Mouse (Mus musculus): ENCODE results near the gene Hsp90aa1. TPM values are rescaled to one million over a fixed set of nuclear protein-coding genes. Genes with fewer than 3 reads are reported as not detected.
A peak's percentile ranks its signal among the peaks of the same experiment; 100 is the strongest.
"Not testable (repeated sequence)": the region's sequence is repeated elsewhere in the genome, so short reads cannot be mapped to it uniquely, and the experiment has no call there.

Hsp90aa1 gene
- polyA plus RNA-seq, 1 experiment = 544 TPM

DNA sequence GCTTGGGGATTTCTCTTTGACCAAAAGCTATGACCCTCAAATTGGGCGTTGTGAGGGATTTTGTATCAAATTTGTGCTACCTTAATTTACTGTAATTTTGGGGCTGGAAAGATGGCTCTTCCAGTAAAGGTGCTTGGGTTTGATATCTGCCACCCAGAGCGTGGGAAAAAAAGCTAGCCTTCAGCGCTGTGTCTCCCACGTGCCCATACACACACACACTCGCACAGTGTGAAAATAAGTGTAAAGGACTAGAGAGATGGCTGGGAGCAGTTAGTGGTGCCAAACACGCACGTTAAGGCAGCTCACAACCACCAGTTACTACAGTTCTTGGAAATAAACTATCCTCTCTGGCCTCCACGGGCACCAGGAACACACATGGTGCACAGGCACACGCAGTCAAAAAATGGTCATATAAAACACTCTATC lies 5.5 kb downstream of the Hsp90aa1 start:
- peak overlapping the region; percentile 79 for H3K27ac ChIP-seq (ENCODE audit: insufficient read depth, low read length)
- WGBS = 37% methylated on average over 9 of the region's 9 CpGs
- no peak for TF ChIP-seq CTCF (IDR thresholded peaks at IDR 0.05; ENCODE audit: borderline replicate concordance, insufficient read depth, low read depth, low read length)
- TF ChIP-seq POLR2A (IDR thresholded peaks at IDR 0.05; ENCODE audit: borderline replicate concordance, insufficient read depth, low read length) = no peak
- H3K4me3 ChIP-seq (replicated peaks; ENCODE audit: insufficient read depth, low read depth, low read length) = peak overlapping the region; percentile 87
- H3K4me1 ChIP-seq (ENCODE audit: control insufficient read depth, insufficient read depth, low read length) = peaks cover 3% of the 10 kb centered on the region; the same call in 1 of the 2 replicates
- no peak for DNase-seq
- H3K27me3 ChIP-seq (ENCODE audit: control insufficient read depth, insufficient read depth, low read length) = no peaks in the 10 kb centered on the region

DNA sequence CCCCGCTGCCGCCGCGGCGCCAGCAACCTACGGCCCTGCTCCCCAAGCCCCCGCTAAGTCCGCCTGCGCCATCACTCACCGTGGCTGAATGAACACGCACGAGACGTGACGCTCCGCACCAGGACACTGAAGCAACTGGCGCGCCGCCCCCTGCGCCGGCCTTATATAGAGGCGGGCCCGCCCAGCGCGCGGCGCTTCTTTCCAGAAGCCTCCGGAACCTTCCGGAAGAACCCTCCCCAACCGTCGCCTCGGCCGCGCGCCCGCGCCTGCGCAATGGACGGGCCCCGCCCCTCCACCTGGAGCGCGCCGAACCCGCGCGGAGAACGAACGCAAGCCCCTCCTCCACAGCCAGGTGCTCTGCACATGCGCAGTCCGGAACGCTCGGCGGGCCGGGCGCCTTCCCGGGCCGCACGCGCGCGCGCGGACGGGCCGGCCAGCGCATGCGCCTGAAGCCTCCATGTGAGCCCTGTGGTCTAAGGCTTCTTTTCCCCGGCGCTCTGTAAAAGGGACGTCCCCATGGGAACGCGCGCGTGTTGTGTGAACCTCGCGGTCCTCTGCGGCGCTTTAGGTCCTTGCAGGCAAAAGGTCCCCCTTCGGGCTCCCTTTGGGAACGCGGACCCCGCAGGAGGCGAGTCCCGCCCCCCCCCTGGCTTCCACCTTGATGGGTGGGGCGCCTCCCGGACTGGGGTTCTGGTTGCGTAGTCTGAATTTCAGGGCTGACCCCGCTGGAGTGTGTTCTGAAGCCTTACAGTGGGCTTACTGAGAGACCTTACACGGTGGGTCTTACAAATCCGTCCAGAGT lies 6.2 kb downstream of the Hsp90aa1 start:
- under 1% methylated on average over 89 of the region's 89 CpGs for WGBS
- no peaks in the 10 kb centered on the region for H3K27me3 ChIP-seq (ENCODE audit: control insufficient read depth, insufficient read depth, low read length)
- peak overlapping the region; percentile 87 for H3K4me3 ChIP-seq (replicated peaks; ENCODE audit: insufficient read depth, low read depth, low read length)
- H3K4me1 ChIP-seq (ENCODE audit: control insufficient read depth, insufficient read depth, low read length) = peaks cover 3% of the 10 kb centered on the region; the same call in 1 of the 2 replicates
- TF ChIP-seq POLR2A (IDR thresholded peaks at IDR 0.05; ENCODE audit: borderline replicate concordance, insufficient read depth, low read length) (peak; percentile 93), CTCF (IDR thresholded peaks at IDR 0.05; ENCODE audit: borderline replicate concordance, insufficient read depth, low read depth, low read length) (no peak)
- peak overlapping the region; percentile 94 for H3K27ac ChIP-seq (ENCODE audit: insufficient read depth, low read length)
- DNase-seq = peak; percentile 98 to 99

GRCm38 (mm10) chr12:110695676-110696171 lies 6.8 kb downstream of the Hsp90aa1 start:
- Histone ChIP-seq H3K4me1 (ENCODE audit: control insufficient read depth, insufficient read depth, low read length) (peaks cover 3% of the 10 kb centered on the region; the same call in 1 of the 2 replicates), H3K27ac (ENCODE audit: insufficient read depth, low read length) (peak overlapping the region; percentile 94), H3K4me3 (replicated peaks; ENCODE audit: insufficient read depth, low read depth, low read length) (peak overlapping the region; percentile 77), H3K27me3 (ENCODE audit: control insufficient read depth, insufficient read depth, low read length) (no peaks in the 10 kb centered on the region)
- DNase-seq = peak; percentile 79 to 81
- TF ChIP-seq CTCF (IDR thresholded peaks at IDR 0.05; ENCODE audit: borderline replicate concordance, insufficient read depth, low read depth, low read length) = no peak
- no peak for TF ChIP-seq POLR2A (IDR thresholded peaks at IDR 0.05; ENCODE audit: borderline replicate concordance, insufficient read depth, low read length)
- under 1% methylated on average over 55 of the region's 55 CpGs for WGBS

DNA sequence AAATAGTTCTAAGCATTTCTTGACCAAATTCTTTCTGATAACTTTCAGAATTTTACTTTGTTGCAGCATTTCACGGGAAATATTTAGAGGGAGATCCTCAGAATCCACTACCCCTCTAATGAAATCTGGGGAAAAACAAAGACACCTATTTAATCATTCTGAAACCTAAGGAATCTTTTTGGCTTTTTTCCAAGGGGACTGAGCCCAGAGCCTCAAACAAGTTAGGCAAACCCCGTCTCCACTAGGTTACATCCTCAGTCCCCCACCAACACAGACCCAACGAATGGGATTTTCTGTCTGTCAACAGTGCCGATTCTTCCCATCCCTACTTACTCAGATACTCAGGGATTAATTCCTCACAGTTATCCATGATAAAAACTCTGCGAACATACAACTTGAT lies 9.2 kb downstream of the Hsp90aa1 start:
- not testable (repeated sequence) for DNase-seq; H3K27me3 ChIP-seq (ENCODE audit: control insufficient read depth, insufficient read depth, low read length); H3K27ac ChIP-seq (ENCODE audit: insufficient read depth, low read length); H3K4me1 ChIP-seq (ENCODE audit: control insufficient read depth, insufficient read depth, low read length); H3K4me3 ChIP-seq (replicated peaks; ENCODE audit: insufficient read depth, low read depth, low read length)
- WGBS = 55% methylated on average over 5 of the region's 5 CpGs

DNA sequence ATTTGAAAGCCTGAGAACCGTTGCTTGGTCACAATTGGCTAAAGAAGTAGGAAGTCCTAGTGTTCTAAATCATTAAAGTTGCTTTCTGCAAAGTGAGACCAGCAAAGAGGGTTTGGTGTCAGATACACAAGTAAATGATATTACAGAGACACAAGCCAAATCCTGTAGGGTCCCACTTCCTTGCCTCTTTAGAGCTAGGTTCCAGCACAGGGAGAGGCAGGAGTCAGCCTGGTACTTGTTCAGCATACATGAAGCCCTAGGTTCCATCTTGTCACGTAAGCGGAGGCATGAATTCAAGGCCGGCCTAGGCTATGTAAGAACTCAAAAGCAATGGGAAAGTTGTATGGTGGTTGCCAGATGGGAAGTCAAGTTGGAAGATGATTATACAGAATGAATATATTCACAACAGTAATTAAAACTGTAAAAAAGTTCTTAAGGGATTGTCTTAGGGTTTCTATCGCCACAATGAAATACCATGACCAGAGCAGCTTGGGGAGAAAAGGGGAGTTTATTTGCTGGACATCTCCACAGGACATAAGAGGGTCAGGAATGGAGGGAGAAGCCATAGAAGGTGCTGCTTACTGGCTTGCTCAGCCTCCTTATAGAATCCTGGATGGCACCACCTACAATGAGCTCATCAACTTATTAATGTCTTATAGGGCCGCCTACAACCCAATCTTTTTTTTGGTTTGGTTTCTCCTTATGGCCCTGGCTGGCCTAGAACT lies 12.4 kb downstream of the Hsp90aa1 start:
- Histone ChIP-seq H3K4me1 (ENCODE audit: control insufficient read depth, insufficient read depth, low read length) (no peaks in the 10 kb centered on the region; the same call in 1 of the 2 replicates), H3K27me3 (ENCODE audit: control insufficient read depth, insufficient read depth, low read length) (no peaks in the 10 kb centered on the region), H3K4me3 (replicated peaks; ENCODE audit: insufficient read depth, low read depth, low read length) (no peak overlapping the region), H3K27ac (ENCODE audit: insufficient read depth, low read length) (no peak overlapping the region)
- TF ChIP-seq POLR2A (IDR thresholded peaks at IDR 0.05; ENCODE audit: borderline replicate concordance, insufficient read depth, low read length) (no peak), CTCF (IDR thresholded peaks at IDR 0.05; ENCODE audit: borderline replicate concordance, insufficient read depth, low read depth, low read length) (no peak)
- no peak for DNase-seq
- 88% methylated on average over 6 of the region's 6 CpGs for WGBS

- 94% methylated on average over 3 of the region's 3 CpGs for WGBS
Measured at GRCm38 (mm10) chr12:110688921-110689320, 13.6 kb downstream of the Hsp90aa1 start.

GRCm38 (mm10) chr12:110687894-110688734 lies 14.4 kb downstream of the Hsp90aa1 start:
- Histone ChIP-seq H3K4me3 (replicated peaks; ENCODE audit: insufficient read depth, low read depth, low read length) (no peak overlapping the region), H3K27ac (ENCODE audit: insufficient read depth, low read length) (no peak overlapping the region), H3K4me1 (ENCODE audit: control insufficient read depth, insufficient read depth, low read length) (no peaks in the 10 kb centered on the region), H3K27me3 (ENCODE audit: control insufficient read depth, insufficient read depth, low read length) (no peaks in the 10 kb centered on the region)
- 47% methylated on average over 12 of the region's 12 CpGs for WGBS
- TF ChIP-seq POLR2A (IDR thresholded peaks at IDR 0.05; ENCODE audit: borderline replicate concordance, insufficient read depth, low read length) (no peak), CTCF (IDR thresholded peaks at IDR 0.05; ENCODE audit: borderline replicate concordance, insufficient read depth, low read depth, low read length) (no peak)
- peak in 1 of 2 experiments; percentile 25 for DNase-seq

More at GRCm38 (mm10) chr12:110688921-110689320, 13.6 kb downstream of the Hsp90aa1 start:
- H3K4me1 ChIP-seq (ENCODE audit: control insufficient read depth, insufficient read depth, low read length); H3K4me3 ChIP-seq (replicated peaks; ENCODE audit: insufficient read depth, low read depth, low read length); H3K27ac ChIP-seq (ENCODE audit: insufficient read depth, low read length); DNase-seq; H3K27me3 ChIP-seq (ENCODE audit: control insufficient read depth, insufficient read depth, low read length): not testable (repeated sequence)
